Mouse (Mus musculus): ENCODE results near the gene Btbd9.

DNA sequence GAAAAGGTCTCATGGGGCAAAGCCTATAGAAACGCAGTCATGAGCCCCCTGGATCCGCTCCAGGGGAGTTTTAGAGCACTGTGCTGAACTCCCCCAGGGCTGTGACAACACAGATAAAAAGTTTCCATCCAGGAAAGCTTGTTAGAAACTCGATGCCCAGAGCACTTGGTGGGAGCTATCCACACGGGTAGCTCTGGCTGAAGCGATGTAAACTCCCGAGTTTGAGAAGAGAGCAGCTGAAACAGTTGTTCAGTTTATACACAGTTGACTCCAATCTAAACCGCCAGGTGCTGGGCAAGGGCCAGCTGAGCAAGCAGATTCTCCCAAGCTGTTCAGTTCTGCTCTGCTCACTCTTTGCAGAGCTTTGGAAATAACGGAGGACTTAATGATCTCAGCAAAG lies 37.2 kb downstream of the Btbd9 start:
- no peak; the same call in 1 of the 2 replicates for TF ChIP-seq CTCF (IDR thresholded peaks at IDR 0.05; ENCODE audit: low read depth, low read length)
- no peak for TF ChIP-seq POLR2A (IDR thresholded peaks at IDR 0.05; ENCODE audit: extremely low read depth, insufficient read depth, low read length)
